Mouse (Mus musculus): ENCODE measurements around the gene Itih3.

DNA sequence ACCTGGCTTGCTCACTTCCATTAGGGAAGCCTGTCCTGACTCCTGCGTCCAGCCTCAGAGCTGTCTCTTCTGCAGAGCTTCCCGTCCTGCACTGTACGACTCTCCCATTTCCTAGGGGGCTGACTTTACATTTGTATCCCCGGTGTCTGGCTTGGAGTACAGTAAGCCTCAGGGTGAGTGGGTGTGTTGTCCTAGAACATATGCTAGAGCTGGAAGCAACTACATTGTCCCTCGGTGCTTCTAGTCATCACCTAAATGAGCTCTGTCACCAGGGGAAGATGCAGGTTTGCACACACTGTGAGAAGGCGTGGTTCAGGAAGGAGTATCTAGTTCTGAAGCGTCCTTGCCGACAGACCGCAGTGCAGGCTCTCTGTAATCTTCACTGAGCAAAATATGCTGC is 61.2 kb downstream of the Itih3 start:
- TF ChIP-seq POLR2A (IDR thresholded peaks at IDR 0.05; ENCODE audit: low read depth, low read length) (no peak), CTCF (IDR thresholded peaks at IDR 0.05; ENCODE audit: extremely low read depth, insufficient read depth, insufficient read length, insufficient replicate concordance) (no peak)
